Comparison of ENCODE assay signal across 9 mouse cellular contexts in the genomic region with DNA sequence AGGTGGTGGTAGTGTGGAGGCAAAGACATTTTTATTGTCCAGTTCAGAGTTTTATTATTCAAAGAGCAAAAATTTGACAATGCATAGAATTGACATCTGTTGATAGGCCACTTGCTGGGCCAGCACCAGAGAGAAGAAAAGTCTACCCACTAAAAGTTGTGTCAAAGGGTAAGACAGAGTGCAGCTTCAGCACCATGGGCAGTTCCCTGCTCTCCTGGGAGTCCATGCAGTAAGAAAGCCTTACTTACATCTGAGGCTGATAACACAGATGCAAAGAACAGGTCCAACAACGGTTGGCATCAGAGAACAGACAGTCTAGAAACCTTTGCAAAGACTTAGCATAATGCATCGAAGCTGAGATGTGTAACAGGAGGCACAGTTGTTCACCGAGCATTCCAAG. TPM values are rescaled to one million over a fixed set of nuclear protein-coding genes. Genes with fewer than 3 reads are reported as not detected.
DNase-seq lines count a peak whose midpoint lies in the region; ATAC-seq lines count a peak whose summit lies in the region.
"Had no signal": no experiment of that assay in that cellular context is flagged by ENCODE, and none has a peak within 500 bp of the region (broad histone marks: within the 10 kb centered on the region; RNA-seq: fewer than 3 reads in every experiment).

No protein-coding gene starts in this region.

- peaks cover 70% of the 10 kb centered on the region for H3K36me3 ChIP-seq in embryonic facial prominence, embryonic 10.5 days (replicated peaks)

- no peaks in the 10 kb centered on the region for H3K27me3 ChIP-seq in embryonic facial prominence, embryonic 10.5 days (replicated peaks; ENCODE audit: low read depth, poor library complexity, severe bottlenecking)
- H3K27me3 ChIP-seq: heart, embryonic 15.5 days had no signal

- DNase-seq in CD4-positive, CD25-positive, alpha-beta regulatory T cell, adult 2 months (ENCODE audit: low read depth, low spot score): peak; percentile 17
- DNase-seq in ovary, postnatal 10 days (ENCODE audit: low spot score): peak; percentile 12
- no peak for DNase-seq in ovary, adult 18-20 months (ENCODE audit: low spot score)
- peak; percentile 48 for DNase-seq in embryonic facial prominence, embryonic 10.5 days (ENCODE audit: low spot score)
- peak; percentile 13 for DNase-seq in ovary, postnatal 14 days (ENCODE audit: low spot score)
- DNase-seq in cerebellum, adult 9-11 months: no peak
- no peak for DNase-seq in layer of hippocampus, adult 18-20 months (ENCODE audit: low spot score in 2 of 2)

- 93% methylated on average over 3 of the region's 3 CpGs for WGBS in embryonic facial prominence, embryonic 10.5 days

- H3K9me3 ChIP-seq in embryonic facial prominence, embryonic 10.5 days: no peaks in the 10 kb centered on the region
- H3K9me3 ChIP-seq: heart, embryonic 15.5 days had no signal

- no peak overlapping the region for H3K27ac ChIP-seq in embryonic facial prominence, embryonic 10.5 days (replicated peaks)
- H3K27ac ChIP-seq: heart, embryonic 15.5 days had no signal

- ATAC-seq in CD4-positive, CD25-positive, alpha-beta regulatory T cell, adult 4 months: no peak

- H3K4me1 ChIP-seq in embryonic facial prominence, embryonic 10.5 days: peaks cover 7% of the 10 kb centered on the region
- H3K4me1 ChIP-seq: heart, embryonic 15.5 days had no signal

- no peak overlapping the region for H3K4me3 ChIP-seq in embryonic facial prominence, embryonic 10.5 days
- H3K4me3 ChIP-seq: heart, embryonic 15.5 days had no signal

RNA-seq across cellular contexts. Expression of gene Med28, which starts 9.7 kb away (rescaled TPM):
- polyA plus RNA-seq in CD4-positive, CD25-positive, alpha-beta regulatory T cell, adult 4 months (2017; shearing (Covaris generic)): 100 to 1,000 TPM; 181 to 256 TPM
- polyA plus RNA-seq in embryonic facial prominence, embryonic 10.5 days (2016; fragmentation: Nextera tagmentation; extraction: Ambion mirVana): 296 and 298 TPM in 2 replicates
- total RNA-seq in layer of hippocampus, adult 18-20 months (2021): 100 to 1,000 TPM; 105 to 120 TPM

RNA-seq across cellular contexts. Expression of gene Lap3, which starts 36.5 kb away (rescaled TPM):
- polyA plus RNA-seq in CD4-positive, CD25-positive, alpha-beta regulatory T cell, adult 4 months (2017; shearing (Covaris generic)): 10 to 100 TPM; 22.2 to 30.2 TPM
- 112 and 115 TPM in 2 replicates for polyA plus RNA-seq in embryonic facial prominence, embryonic 10.5 days (2016; fragmentation: Nextera tagmentation; extraction: Ambion mirVana)
- 10 to 100 TPM; 59.5 to 60.1 TPM for total RNA-seq in layer of hippocampus, adult 18-20 months (2021)

Comparison
In these comparisons a context has a peak if more than half of its experiments do, and no peak if none do; other contexts are left out.
1. DNase-seq: peak in CD4-positive, CD25-positive, alpha-beta regulatory T cell, adult 2 months (single experiment), ovary, postnatal 10 days (single experiment), embryonic facial prominence, embryonic 10.5 days (single experiment) and ovary, postnatal 14 days (single experiment); none in ovary, adult 18-20 months (single experiment), cerebellum, adult 9-11 months (single experiment) and layer of hippocampus, adult 18-20 months (0 of 2).